Mouse (Mus musculus): ENCODE results near the gene Zpbp2. TPM values are rescaled to one million over a fixed set of nuclear protein-coding genes. Genes with fewer than 3 reads are reported as not detected.
"Not testable (repeated sequence)": the region's sequence is repeated elsewhere in the genome, so short reads cannot be mapped to it uniquely, and the experiment has no call there.

Zpbp2 gene
- polyA plus RNA-seq, 1 experiment from 2014 or later: 0.45 TPM

GRCm38 (mm10) chr11:98595955-98596354, 45.1 kb downstream of the Zpbp2 start:
- no peaks in the 10 kb centered on the region for H3K36me3 ChIP-seq
- peaks cover 47% of the 10 kb centered on the region for H3K27me3 ChIP-seq
- H3K4me2 ChIP-seq: no peak overlapping the region
- DNase-seq: no peak
- no peak overlapping the region for H3K9ac ChIP-seq
- H3K4me1 ChIP-seq (replicated peaks): peaks cover 25% of the 10 kb centered on the region
- no peak overlapping the region for H3K27ac ChIP-seq
- no peak for ATAC-seq (ENCODE audit: low read depth)
- no peak overlapping the region for H3K4me3 ChIP-seq (replicated peaks)
- no peaks in the 10 kb centered on the region for H3K9me3 ChIP-seq (replicated peaks)
- WGBS (ENCODE audit: insufficient replicate concordance): 66% methylated on average over 3 of the region's 3 CpGs

DNA sequence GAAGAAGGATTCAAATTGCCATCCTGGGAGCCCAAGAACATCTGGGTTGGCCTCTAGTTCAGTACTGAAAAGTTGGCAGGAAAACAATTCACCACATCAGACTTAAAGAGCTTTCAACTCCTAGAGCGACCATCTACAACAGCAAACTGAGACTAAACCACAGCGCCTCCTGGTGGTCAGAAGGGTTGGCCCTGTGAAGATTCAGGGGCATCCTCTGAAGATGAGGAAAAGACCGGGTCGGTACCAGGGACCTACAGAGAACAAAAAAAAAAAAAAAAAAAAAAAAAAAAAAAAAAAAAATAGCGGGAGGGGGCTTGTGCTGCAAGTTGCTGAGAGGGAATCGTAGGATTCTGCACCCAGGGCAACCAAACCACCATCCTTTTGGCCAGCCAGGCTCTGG, 46.5 kb downstream of the Zpbp2 start:
- H3K9ac ChIP-seq: no peak overlapping the region
- WGBS (ENCODE audit: insufficient replicate concordance): 24% methylated on average over 6 of the region's 6 CpGs

DNA sequence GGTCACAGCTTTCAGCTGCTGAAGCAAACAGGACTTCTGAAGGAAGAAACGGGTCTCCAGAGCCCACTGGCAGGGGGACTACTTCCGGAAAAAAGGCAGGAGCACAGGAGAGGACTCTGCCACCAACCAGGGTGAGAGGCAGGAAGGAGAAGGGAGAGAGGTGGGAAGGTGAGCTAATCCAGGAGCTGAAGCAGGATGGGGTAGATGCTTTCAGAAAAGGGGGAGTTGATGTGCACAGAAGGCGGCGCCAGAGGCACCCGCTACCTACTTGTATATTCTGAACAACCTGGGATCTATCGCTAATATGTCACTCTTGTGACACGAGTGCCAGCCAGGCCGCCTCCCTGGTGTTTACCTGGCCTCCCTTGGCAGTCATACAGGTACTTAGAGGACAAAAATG, 47.1 kb downstream of the Zpbp2 start, which contains the start of gene Lrrc3c:
Gene Lrrc3c (plus strand): TSS at position 301 of the 400 bp plus-strand sequence.
- 73% methylated on average over 8 of the region's 8 CpGs for WGBS (ENCODE audit: insufficient replicate concordance)
- peak within 1 kb of the TSS; percentile 16; the same call in 1 of the 2 replicates for H3K27ac ChIP-seq

More for the DNA sequence above, 46.5 kb downstream of the Zpbp2 start:
- peak; percentile 65 for DNase-seq
- ATAC-seq (ENCODE audit: low read depth): peak; percentile 63
- Histone ChIP-seq H3K4me1 (replicated peaks) (peaks cover 27% of the 10 kb centered on the region), H3K9me3 (replicated peaks) (no peaks in the 10 kb centered on the region), H3K4me2 (no peak overlapping the region), H3K4me3 (replicated peaks) (no peak overlapping the region), H3K27ac (peak overlapping the region; percentile 16; the same call in 1 of the 2 replicates), H3K36me3 (no peaks in the 10 kb centered on the region), H3K27me3 (peaks cover 55% of the 10 kb centered on the region)

DNA sequence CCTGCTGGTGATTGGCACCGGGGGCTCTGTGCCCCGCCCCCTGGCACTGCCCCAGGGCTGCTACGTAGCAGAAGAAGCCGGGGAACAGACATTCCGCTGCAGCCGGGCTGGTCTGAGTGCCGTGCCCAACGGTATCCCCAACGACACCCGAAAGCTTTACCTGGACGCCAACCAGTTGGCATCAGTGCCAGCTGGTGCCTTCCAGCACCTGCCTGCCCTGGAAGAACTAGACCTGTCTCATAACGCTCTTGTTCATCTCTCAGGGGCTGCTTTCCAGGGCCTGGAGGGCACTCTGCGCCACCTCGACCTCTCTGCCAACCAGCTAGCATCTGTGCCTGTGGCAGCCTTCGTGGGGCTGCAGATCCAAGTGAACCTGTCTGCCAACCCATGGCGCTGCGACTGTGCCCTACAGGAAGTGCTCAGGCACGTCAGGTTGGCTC, 48.0 kb downstream of the Zpbp2 start:
- Histone ChIP-seq H3K4me2 (no peak overlapping the region), H3K27me3 (peaks cover 55% of the 10 kb centered on the region), H3K4me1 (replicated peaks) (peaks cover 18% of the 10 kb centered on the region), H3K9me3 (replicated peaks) (no peaks in the 10 kb centered on the region), H3K9ac (no peak overlapping the region), H3K27ac (no peak overlapping the region), H3K4me3 (replicated peaks) (no peak overlapping the region), H3K36me3 (no peaks in the 10 kb centered on the region)
- 56% methylated on average over 18 of the region's 18 CpGs for WGBS (ENCODE audit: insufficient replicate concordance)
- ATAC-seq (ENCODE audit: low read depth) (no peak), DNase-seq (no peak)

More for the DNA sequence above, 47.1 kb downstream of the Zpbp2 start, which contains the start of gene Lrrc3c:
- no peak within 1 kb of the TSS for H3K9ac ChIP-seq
- ATAC-seq (ENCODE audit: low read depth) (no peak), DNase-seq (no peak)
- no peak within 1 kb of the TSS for H3K4me2 ChIP-seq
- no peaks in the 10 kb centered on the region for H3K9me3 ChIP-seq (replicated peaks)
- no peaks in the 10 kb centered on the region for H3K36me3 ChIP-seq
- peaks cover 22% of the 10 kb centered on the region for H3K4me1 ChIP-seq (replicated peaks)
- peaks cover 52% of the 10 kb centered on the region for H3K27me3 ChIP-seq
- H3K4me3 ChIP-seq (replicated peaks): no peak within 1 kb of the TSS

DNA sequence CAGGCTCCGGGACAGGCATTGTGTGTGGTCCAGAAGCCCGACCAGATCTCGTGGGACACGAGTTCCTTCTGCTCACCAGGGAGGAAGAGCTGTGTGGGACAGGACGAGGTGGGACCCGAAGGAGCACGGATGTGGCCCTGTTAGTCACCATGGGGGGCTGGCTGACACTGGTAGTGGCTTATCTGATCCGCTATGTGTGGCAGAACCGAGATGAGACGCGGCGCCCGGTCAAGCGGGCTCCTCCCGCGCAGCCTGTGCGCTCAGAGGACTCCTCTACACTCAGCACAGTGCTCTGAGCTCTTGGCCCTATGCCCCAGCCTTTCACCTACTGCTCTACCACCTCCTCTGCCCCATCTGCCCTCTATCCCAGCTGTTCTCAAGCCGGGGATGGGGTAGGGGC, 48.4 kb downstream of the Zpbp2 start:
- 23% methylated on average over 18 of the region's 18 CpGs for WGBS (ENCODE audit: insufficient replicate concordance)
- no peak overlapping the region for H3K4me3 ChIP-seq (replicated peaks)
- ATAC-seq (ENCODE audit: low read depth): no peak

GRCm38 (mm10) chr11:98602090-98602690, 51.3 kb downstream of the Zpbp2 start:
- Histone ChIP-seq H3K27ac (no peak overlapping the region), H3K4me3 (replicated peaks) (peak overlapping the region; percentile 32), H3K27me3 (peaks cover 67% of the 10 kb centered on the region), H3K9me3 (replicated peaks) (no peaks in the 10 kb centered on the region), H3K4me2 (peak overlapping the region; percentile 56), H3K4me1 (replicated peaks) (peaks cover 16% of the 10 kb centered on the region), H3K9ac (no peak overlapping the region), H3K36me3 (no peaks in the 10 kb centered on the region)
- DNase-seq (peak; percentile 68), ATAC-seq (ENCODE audit: low read depth) (peak; percentile 44; the same call in 1 of the 2 replicates)
- WGBS (ENCODE audit: insufficient replicate concordance): 1% methylated on average over 20 of the region's 20 CpGs

More for the DNA sequence above, 48.4 kb downstream of the Zpbp2 start:
- Histone ChIP-seq H3K9me3 (replicated peaks) (no peaks in the 10 kb centered on the region), H3K36me3 (no peaks in the 10 kb centered on the region), H3K27ac (no peak overlapping the region), H3K4me2 (no peak overlapping the region), H3K27me3 (peaks cover 55% of the 10 kb centered on the region), H3K4me1 (replicated peaks) (peaks cover 18% of the 10 kb centered on the region), H3K9ac (no peak overlapping the region)
- no peak for DNase-seq

DNA sequence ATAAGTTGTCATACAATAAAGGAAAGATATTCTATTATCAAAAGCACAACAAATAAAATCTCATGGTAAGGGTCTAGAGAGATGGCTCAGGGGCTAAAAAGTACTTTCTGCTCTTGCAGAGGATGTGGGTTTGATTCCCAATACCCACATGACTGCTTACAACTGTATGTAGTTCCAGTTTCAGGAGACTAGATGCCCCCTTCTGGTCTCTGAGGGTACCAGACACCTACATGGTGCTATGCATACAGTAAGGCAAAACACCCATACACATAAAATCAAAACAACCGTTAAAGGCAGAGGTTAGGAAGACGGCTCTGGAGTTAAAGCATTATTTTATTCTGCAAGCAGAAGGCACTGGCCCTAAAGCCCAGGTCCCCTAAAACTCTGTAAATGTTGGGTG, 53.1 kb downstream of the Zpbp2 start:
- 54% methylated on average over 2 of the region's 2 CpGs for WGBS (ENCODE audit: insufficient replicate concordance)

DNA sequence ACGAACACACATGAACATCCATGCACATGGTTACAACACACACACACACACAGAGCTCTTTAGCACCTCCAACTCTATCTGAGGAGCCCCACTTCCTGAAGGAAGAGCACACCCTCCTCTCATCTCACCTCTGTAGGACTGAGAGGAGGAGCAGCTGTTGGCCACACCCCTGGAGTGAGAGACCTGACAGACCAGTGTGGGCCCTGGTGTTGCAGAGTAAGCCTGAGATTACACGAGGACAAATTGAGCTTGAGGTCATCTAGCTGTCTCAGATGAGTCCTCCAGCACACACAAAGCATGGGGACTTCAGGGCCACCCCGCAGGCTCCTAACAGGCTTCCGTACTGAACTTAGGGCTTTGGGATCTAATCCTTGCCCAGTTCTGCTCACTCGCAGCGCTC, 54.0 kb downstream of the Zpbp2 start:
- DNase-seq; H3K27ac ChIP-seq; H3K4me3 ChIP-seq (replicated peaks); H3K9me3 ChIP-seq (replicated peaks); ATAC-seq (ENCODE audit: low read depth); H3K36me3 ChIP-seq; H3K4me2 ChIP-seq; H3K9ac ChIP-seq: not testable (repeated sequence)
- Histone ChIP-seq H3K4me1 (replicated peaks) (peaks cover 11% of the 10 kb centered on the region), H3K27me3 (peaks cover 56% of the 10 kb centered on the region)
- WGBS (ENCODE audit: insufficient replicate concordance): 48% methylated on average over 6 of the region's 6 CpGs

More for the DNA sequence above, 53.1 kb downstream of the Zpbp2 start:
- DNase-seq (no peak), ATAC-seq (ENCODE audit: low read depth) (no peak)
- peaks cover 15% of the 10 kb centered on the region for H3K4me1 ChIP-seq (replicated peaks)
- no peak overlapping the region for H3K9ac ChIP-seq
- peaks cover 58% of the 10 kb centered on the region for H3K27me3 ChIP-seq
- no peak overlapping the region for H3K4me3 ChIP-seq (replicated peaks)
- no peak overlapping the region for H3K27ac ChIP-seq
- H3K4me2 ChIP-seq: no peak overlapping the region
- H3K36me3 ChIP-seq: no peaks in the 10 kb centered on the region
- no peaks in the 10 kb centered on the region for H3K9me3 ChIP-seq (replicated peaks)

DNA sequence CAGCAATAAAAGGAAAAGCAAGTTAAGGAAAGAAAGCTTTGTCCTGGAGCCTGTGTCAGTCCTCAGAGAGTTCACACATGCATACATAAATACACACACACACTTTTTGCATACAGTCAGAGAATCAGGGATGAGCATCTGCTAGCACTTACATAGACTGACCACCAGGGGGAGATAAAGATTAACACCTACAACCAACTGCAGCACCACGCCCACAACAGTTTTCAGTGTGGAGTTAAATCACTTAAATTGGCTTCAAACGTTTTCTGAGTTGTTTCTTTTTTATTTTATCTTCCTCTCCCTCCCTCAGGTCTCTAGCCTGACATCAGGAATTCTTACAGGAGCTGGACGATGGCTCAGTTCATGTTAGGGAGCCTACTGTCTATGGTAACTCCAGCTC, 55.9 kb downstream of the Zpbp2 start:
- Histone ChIP-seq H3K36me3 (no peaks in the 10 kb centered on the region), H3K27ac (no peak overlapping the region), H3K9ac (no peak overlapping the region), H3K27me3 (peaks cover 38% of the 10 kb centered on the region), H3K4me2 (no peak overlapping the region), H3K4me1 (replicated peaks) (peaks cover 7% of the 10 kb centered on the region), H3K9me3 (replicated peaks) (no peaks in the 10 kb centered on the region), H3K4me3 (replicated peaks) (no peak overlapping the region)
- ATAC-seq (ENCODE audit: low read depth): no peak
- WGBS (ENCODE audit: insufficient replicate concordance): 9% methylated on average over 3 of the region's 3 CpGs
- DNase-seq: no peak

Other genes with a start within 250 kb of the Zpbp2 start
- gene Neurod2, start 221.4 kb upstream of the Zpbp2 start, polyA plus RNA-seq (2015; fragmentation: Nextera tagmentation; extraction: Ambion mirVana): not detected in 2 replicates
- 0.13 and 0.19 TPM in 2 replicates for gene Ppp1r1b, start 202.7 kb upstream of the Zpbp2 start, polyA plus RNA-seq (2015; fragmentation: Nextera tagmentation; extraction: Ambion mirVana)
- gene Stard3, start 192.7 kb upstream of the Zpbp2 start, polyA plus RNA-seq (2015; fragmentation: Nextera tagmentation; extraction: Ambion mirVana): 14.1 and 15.7 TPM in 2 replicates
- 0.15 and 0.59 TPM in 2 replicates for gene Tcap, start 167.3 kb upstream of the Zpbp2 start, polyA plus RNA-seq (2015; fragmentation: Nextera tagmentation; extraction: Ambion mirVana)
- gene Pnmt, start 164.6 kb upstream of the Zpbp2 start, polyA plus RNA-seq (2015; fragmentation: Nextera tagmentation; extraction: Ambion mirVana): not detected in 2 replicates
- gene Pgap3, start 150.6 kb upstream of the Zpbp2 start, polyA plus RNA-seq (2015; fragmentation: Nextera tagmentation; extraction: Ambion mirVana): 3.1 and 3.8 TPM in 2 replicates
- 2.2 and 2.6 TPM in 2 replicates for gene Erbb2, start 138.6 kb upstream of the Zpbp2 start, polyA plus RNA-seq (2015; fragmentation: Nextera tagmentation; extraction: Ambion mirVana)
- 66.8 and 72.0 TPM in 2 replicates for gene Mien1, start 112.1 kb upstream of the Zpbp2 start, polyA plus RNA-seq (2015; fragmentation: Nextera tagmentation; extraction: Ambion mirVana)
- 17.4 and 20.5 TPM in 2 replicates for gene Grb7, start 104.7 kb upstream of the Zpbp2 start, polyA plus RNA-seq (2015; fragmentation: Nextera tagmentation; extraction: Ambion mirVana)
- gene Ikzf3, start 5.1 kb upstream of the Zpbp2 start, polyA plus RNA-seq (2015; fragmentation: Nextera tagmentation; extraction: Ambion mirVana): 0.06 TPM in 1 of 2 replicates, not detected in the other
- gene Ormdl3, start 36.3 kb downstream of the Zpbp2 start, polyA plus RNA-seq (2015; fragmentation: Nextera tagmentation; extraction: Ambion mirVana): 41.5 and 41.7 TPM in 2 replicates
- not detected in 2 replicates for gene Lrrc3c, start 47.2 kb downstream of the Zpbp2 start, polyA plus RNA-seq (2015; fragmentation: Nextera tagmentation; extraction: Ambion mirVana)
- 0.53 and 0.90 TPM in 2 replicates for gene Gm12355, start 74.6 kb downstream of the Zpbp2 start, polyA plus RNA-seq (2015; fragmentation: Nextera tagmentation; extraction: Ambion mirVana)
- gene Gsdma3, start 75.3 kb downstream of the Zpbp2 start, polyA plus RNA-seq (2015; fragmentation: Nextera tagmentation; extraction: Ambion mirVana): not detected in 2 replicates
- not detected in 2 replicates for gene Gsdma2, start 95.7 kb downstream of the Zpbp2 start, polyA plus RNA-seq (2015; fragmentation: Nextera tagmentation; extraction: Ambion mirVana)
- not detected in 2 replicates for gene Gsdma, start 113.3 kb downstream of the Zpbp2 start, polyA plus RNA-seq (2015; fragmentation: Nextera tagmentation; extraction: Ambion mirVana)
- gene Psmd3, start 131.5 kb downstream of the Zpbp2 start, polyA plus RNA-seq (2015; fragmentation: Nextera tagmentation; extraction: Ambion mirVana): 143 and 151 TPM in 2 replicates
- not detected in 2 replicates for gene Csf3, start 150.2 kb downstream of the Zpbp2 start, polyA plus RNA-seq (2015; fragmentation: Nextera tagmentation; extraction: Ambion mirVana)
- gene Med24, start 178.3 kb downstream of the Zpbp2 start, polyA plus RNA-seq (2015; fragmentation: Nextera tagmentation; extraction: Ambion mirVana): 27.6 and 36.0 TPM in 2 replicates
- 8.8 and 9.8 TPM in 2 replicates for gene Thra, start 189.5 kb downstream of the Zpbp2 start, polyA plus RNA-seq (2015; fragmentation: Nextera tagmentation; extraction: Ambion mirVana)
- 0.59 and 1.0 TPM in 2 replicates for gene Nr1d1, start 224.2 kb downstream of the Zpbp2 start, polyA plus RNA-seq (2015; fragmentation: Nextera tagmentation; extraction: Ambion mirVana)
- gene Msl1, start 244.4 kb downstream of the Zpbp2 start, polyA plus RNA-seq (2015; fragmentation: Nextera tagmentation; extraction: Ambion mirVana): 6.8 and 6.9 TPM in 2 replicates